ENCODE assay signal across 8 mouse cellular contexts in genomic region chr10:93165416-93166381, GRCm38 (mm10). TPM values are rescaled to one million over a fixed set of nuclear protein-coding genes. Genes with fewer than 3 reads are reported as not detected.
DNase-seq lines count a peak whose midpoint lies in the region; ATAC-seq lines count a peak whose summit lies in the region.

No protein-coding gene starts in this region.

- no peaks in the 10 kb centered on the region for H3K27me3 ChIP-seq in embryonic facial prominence, embryonic 15.5 days
- H3K27me3 ChIP-seq in intestine, embryonic 15.5 days (replicated peaks): no peaks in the 10 kb centered on the region

- H3K9ac ChIP-seq in embryonic facial prominence, embryonic 15.5 days: no peak overlapping the region
- no peak overlapping the region for H3K9ac ChIP-seq in intestine, embryonic 15.5 days

- peaks cover 35% of the 10 kb centered on the region for H3K4me1 ChIP-seq in embryonic facial prominence, embryonic 15.5 days
- H3K4me1 ChIP-seq in intestine, embryonic 15.5 days (replicated peaks): peaks cover 11% of the 10 kb centered on the region

- DNase-seq in A20 (ENCODE audit: low read depth, low spot score): peak; percentile 82
- DNase-seq in CD4-positive helper T cell, adult 2 months (ENCODE audit: low read depth, low spot score): peak; percentile 67
- peak; percentile 71 for DNase-seq in naive thymus-derived CD4-positive, alpha-beta T cell, adult 2 months (ENCODE audit: low read depth)
- no peak for DNase-seq in layer of hippocampus, adult 11-12 months (ENCODE audit: low spot score)
- DNase-seq in ovary, postnatal 10 days (ENCODE audit: low spot score): no peak
- DNase-seq in c-Kit-positive CD71-positive TER-119-positive erythroid progenitor cells, embryonic 14.5 days (ENCODE audit: low spot score): no peak

- no peak for ATAC-seq in embryonic facial prominence, embryonic 15.5 days (ENCODE audit: insufficient number of reproducible peaks, low FRiP score, low TSS enrichment, low read depth)
- ATAC-seq in intestine, embryonic 15.5 days: no peak

- H3K36me3 ChIP-seq in embryonic facial prominence, embryonic 15.5 days: no peaks in the 10 kb centered on the region
- no peaks in the 10 kb centered on the region for H3K36me3 ChIP-seq in intestine, embryonic 15.5 days

- 22% methylated on average over 14 of the region's 14 CpGs for WGBS in embryonic facial prominence, embryonic 15.5 days
- 42% methylated on average over 14 of the region's 14 CpGs for WGBS in intestine, embryonic 15.5 days

- peak overlapping the region; percentile 53; the same call in 1 of the 2 replicates for H3K27ac ChIP-seq in embryonic facial prominence, embryonic 15.5 days (replicated peaks)
- H3K27ac ChIP-seq in intestine, embryonic 15.5 days: 0 out of 2 replicates have a peak overlapping the region, but pooled peaks have one; percentile 27

- H3K9me3 ChIP-seq in embryonic facial prominence, embryonic 15.5 days (replicated peaks): no peaks in the 10 kb centered on the region
- no peaks in the 10 kb centered on the region for H3K9me3 ChIP-seq in intestine, embryonic 15.5 days

- no peak overlapping the region for H3K4me3 ChIP-seq in embryonic facial prominence, embryonic 15.5 days (replicated peaks)
- H3K4me3 ChIP-seq in intestine, embryonic 15.5 days (replicated peaks): no peak overlapping the region

- H3K4me2 ChIP-seq in embryonic facial prominence, embryonic 15.5 days (replicated peaks): peak overlapping the region; percentile 31
- peak overlapping the region; percentile 24; the same call in 1 of the 2 replicates for H3K4me2 ChIP-seq in intestine, embryonic 15.5 days (replicated peaks)

RNA-seq across cellular contexts. Expression of gene Cdk17, which starts 5.0 kb away (rescaled TPM):
- 16.8 and 17.5 TPM in 2 replicates for polyA plus RNA-seq in embryonic facial prominence, embryonic 15.5 days (2015; fragmentation: Nextera tagmentation; extraction: Ambion mirVana)
- polyA plus RNA-seq in intestine, embryonic 15.5 days (2015; fragmentation: Nextera tagmentation; extraction: Ambion mirVana): 13.6 and 14.0 TPM in 2 replicates

Comparison
In these comparisons a context has a peak if more than half of its experiments do, and no peak if none do; other contexts are left out.
1. DNase-seq: peak in A20 (single experiment), CD4-positive helper T cell, adult 2 months (single experiment) and naive thymus-derived CD4-positive, alpha-beta T cell, adult 2 months (single experiment); none in layer of hippocampus, adult 11-12 months (single experiment), ovary, postnatal 10 days (single experiment) and c-Kit-positive CD71-positive TER-119-positive erythroid progenitor cells, embryonic 14.5 days (single experiment).